Mouse (Mus musculus) gastrocnemius, postnatal 36 days (tissue): ENCODE results near the gene Rnf114. TPM values are rescaled to one million over a fixed set of nuclear protein-coding genes. Genes with fewer than 3 reads are reported as not detected.

ENCODE experiments used
- DNase-seq, 2 experiments: peaks; one replicate each; pipeline ENCODE4 v3.0.0; 2022
- intact Hi-C: fragments of 180-260 bp; cut with DNase I; formaldehyde crosslinking; loops from one replicate; pipeline ENCODE4 v1.15.1; 2025
- total RNA-seq, 2 experiments: library from RNA; stranded (reverse); gene quantifications; 2 replicates each; pipeline ENCODE4 v1.2.3; 2021

Rnf114 gene
- total RNA-seq, 2 experiments from 2014 or later, result 31.8 to 32.2 TPM

DNA sequence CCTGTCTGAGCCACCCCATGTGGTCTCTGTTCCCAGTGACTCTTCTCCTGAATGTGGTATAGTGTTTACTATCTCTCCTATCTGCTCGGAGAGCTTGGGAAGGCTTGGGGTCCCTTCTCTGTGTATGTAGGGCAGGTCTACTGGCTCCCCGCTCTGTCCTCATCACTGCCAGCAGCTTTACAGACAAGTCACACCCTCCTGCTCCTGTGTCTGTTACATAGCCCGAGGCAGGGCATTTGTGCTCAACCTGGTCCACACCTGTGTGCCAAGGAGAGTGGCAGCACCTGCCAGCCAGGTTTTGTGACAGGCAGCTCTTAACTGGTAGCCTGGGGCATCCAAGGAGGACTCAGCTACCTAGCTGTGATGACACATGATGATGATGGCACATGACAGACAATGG is 21.8 kb upstream of the Rnf114 start:
- intact Hi-C loops, result no loop called here
- no peak for DNase-seq

DNA sequence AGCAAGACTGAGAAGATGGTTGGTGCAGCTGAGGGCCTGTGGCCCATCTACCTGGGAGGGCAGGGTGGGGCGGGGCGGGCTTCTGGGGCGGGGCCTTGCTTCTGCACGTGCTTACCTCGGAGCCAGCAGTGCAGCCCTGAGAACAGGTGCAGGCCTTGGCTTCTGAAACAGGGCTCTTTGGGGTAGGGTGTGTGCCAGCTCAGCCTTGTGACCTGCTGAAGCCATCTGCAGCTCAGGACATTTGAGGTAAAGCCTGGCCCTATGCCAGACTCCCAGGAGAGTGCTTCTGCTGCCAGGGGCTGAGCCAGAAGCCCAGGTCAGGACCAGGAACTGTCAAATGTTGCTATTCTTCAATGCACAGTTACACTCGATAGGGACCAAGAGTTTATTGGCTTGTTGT is 20.9 kb upstream of the Rnf114 start:
- DNase-seq, result no peak
- intact Hi-C loops, result no loop called here

DNA sequence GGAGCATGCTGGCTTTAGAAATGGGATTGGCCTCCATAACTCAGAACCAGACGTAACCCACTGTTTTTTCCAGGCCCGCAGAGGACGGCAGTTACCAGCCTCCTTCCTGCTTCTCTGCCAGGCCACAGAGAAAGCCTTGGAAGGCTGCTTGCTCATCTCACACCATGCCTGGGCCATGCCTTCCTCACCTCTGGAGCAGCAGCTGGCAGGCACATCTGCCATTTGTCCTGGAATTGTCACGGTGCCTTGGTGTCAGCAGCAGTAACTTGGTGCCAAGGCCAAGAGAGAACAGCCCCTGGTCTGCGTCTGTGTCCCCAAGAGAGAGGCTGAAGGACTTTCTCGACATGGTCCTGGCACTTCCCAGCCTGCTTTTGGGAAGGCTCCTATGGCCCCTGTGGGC is 18.2 kb upstream of the Rnf114 start:
- intact Hi-C loops, result no loop called here
- DNase-seq, result no peak

DNA sequence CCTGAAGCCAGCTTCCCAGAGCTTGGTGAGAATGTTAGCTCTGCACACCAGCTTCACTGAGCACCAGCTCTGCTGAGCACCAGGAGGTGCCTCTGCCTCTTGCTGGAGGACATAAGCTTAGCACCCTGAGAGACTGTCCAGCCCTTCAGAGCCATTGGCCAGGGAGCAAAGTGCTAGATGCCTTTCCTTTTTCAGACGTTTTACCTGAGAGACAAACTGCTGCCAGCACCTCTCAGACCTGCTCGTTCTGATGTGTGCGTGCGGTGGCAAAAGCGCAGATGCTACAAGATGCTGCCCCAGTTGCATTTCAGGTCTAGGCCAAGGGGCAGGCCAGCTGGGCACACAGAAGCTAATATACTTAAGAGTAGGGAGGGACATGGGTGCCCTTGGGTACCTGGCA is 16.8 kb upstream of the Rnf114 start:
- DNase-seq, result no peak
- intact Hi-C loops, result no loop called here

DNA sequence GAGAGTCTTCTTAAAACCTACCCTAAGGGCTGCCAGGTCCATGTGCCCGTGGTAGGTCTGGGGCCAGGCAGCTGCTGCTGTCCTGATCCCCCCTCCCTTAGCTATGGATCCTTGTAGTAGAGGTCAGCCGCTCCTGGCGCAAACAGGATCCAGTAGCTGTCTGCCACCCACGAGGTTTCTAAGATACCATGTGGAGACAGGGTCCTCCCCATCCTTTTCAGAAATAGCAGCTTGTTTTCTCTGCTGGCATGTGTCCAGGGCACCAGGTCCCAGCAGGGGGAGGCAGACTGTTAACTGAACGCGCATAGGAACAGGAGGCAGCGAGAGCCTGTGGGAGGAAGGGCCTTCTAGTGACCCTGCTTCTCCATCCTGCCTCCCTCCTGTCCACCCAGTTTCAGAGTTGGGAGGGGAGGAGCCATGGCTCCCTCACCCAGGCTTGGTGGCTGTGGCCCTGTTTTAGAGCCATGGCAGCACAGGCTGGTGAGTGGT is 16.2 kb upstream of the Rnf114 start:
- peak in 1 of 2 experiments; percentile 34 for DNase-seq
- intact Hi-C loops, result no loop called here

DNA sequence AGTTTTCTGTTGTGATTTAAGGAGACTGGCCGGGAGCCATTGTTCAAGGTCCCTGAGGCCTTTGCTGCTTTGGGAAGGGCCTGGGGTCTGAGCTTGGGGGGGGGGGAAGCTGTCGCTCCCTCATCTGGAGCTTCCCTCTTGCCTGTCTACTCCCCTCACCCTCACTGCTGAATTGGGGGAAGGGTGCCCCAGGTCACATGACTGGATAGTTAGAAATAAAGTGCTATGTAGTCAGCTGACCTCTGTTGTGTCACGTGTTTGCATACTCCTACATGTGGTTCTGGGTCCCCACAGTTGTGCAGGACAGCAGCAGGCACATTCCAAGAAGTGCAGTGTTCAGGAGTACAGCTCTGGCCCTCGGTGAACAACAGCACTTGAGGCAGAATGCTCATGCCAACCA is 15.7 kb upstream of the Rnf114 start:
- intact Hi-C loops, result no loop called here
- no peak for DNase-seq

DNA sequence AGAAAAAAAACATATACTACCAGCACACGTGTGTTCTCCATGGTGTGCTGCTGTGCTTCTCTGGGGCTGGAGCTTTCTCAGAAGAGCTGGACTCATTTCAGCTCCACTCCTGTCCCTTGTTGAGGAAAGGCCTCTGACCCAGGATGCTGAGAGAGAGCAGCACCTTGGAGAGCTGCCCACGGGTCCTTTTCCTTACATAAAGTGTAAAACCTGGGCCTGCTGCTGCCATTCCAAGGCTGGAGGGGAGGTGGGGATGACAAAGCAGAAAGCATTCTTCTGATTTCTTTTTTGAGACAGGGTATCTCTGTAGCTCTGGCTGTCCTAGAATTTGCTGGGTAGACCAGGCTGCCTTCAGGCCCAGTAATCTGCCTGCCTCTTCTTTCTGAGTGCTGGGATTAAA is 14.3 kb upstream of the Rnf114 start:
- intact Hi-C loops, result no loop called here

DNA sequence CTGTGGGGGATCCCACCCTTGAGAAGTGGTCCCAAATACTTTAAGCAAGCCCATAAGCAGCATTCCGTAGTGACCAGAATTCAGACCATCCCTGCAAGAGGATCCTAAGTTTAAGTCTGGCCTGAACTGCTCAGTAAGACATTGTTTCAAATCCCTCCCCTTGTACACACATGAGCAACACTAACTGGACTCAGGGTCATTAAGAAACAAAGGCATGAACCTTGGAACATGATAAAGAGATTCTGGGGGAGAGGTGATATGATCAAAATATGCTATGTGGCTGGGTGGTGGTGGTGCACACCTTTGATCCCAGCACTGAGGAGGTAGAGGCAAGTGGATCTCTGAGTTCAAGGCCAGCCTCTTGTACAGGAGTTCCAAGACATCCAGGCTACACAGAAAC is 12.9 kb upstream of the Rnf114 start:
- intact Hi-C loops, result no loop called here
- no peak for DNase-seq

More for the DNA sequence above, 14.3 kb upstream of the Rnf114 start:
- DNase-seq, result no peak

DNA sequence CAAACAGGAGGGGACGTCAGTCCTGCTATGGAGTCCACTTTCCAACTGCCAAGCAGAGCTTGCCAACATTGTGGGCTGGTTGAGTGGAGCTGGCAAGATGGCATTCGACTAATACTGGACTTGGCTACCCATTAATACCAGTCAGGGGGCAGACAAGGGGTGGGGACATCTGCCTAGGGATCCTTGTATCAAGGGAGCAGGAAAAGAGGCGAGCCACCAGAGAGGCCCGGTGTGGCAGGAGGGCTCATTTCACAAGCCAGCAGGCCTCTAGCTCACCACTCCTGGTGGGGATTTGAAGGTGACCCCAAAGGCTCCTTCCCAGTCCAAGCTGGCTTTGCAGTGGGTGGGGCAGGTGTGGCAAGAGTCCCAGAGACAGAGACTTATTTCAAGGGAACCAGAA is 9.8 kb upstream of the Rnf114 start:
- intact Hi-C loops, result no loop called here
- no peak for DNase-seq

DNA sequence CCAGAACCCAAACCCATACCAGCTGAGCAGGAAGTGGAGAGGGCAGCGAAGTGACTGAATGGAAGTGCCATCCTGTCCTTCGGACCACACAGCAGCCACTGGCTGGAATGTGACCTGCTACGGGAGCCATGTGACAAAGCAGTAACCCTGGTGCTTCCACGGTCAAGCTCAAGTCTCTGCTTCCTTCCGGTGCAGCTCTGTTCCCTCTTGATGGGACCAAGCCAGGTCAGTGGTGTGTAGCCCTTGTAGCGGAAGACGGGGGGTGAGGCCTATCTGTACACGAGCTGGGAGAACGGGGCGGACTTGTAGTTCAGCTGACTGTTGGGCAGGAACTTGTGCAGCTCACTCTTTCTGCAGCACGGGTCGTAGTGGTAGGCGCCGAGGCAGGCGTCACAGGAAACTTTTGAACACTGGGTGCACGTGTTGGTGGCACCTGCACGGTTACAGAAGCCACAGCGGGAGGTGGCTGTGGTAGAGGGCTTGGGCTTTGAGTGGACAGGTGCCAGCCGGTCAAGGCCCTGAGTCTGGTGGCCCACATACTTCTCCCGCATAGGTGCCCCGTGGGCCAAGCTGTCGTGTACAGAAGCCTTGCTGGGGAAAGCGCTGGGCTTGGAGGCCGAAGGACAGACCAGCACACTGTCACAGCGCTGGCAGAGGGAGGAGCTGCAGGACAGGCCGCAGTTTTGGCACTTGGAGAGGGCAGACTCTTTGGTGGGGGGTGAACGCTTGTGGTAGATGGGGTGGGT is 9.2 kb upstream of the Rnf114 start:
- DNase-seq, result no peak

DNA sequence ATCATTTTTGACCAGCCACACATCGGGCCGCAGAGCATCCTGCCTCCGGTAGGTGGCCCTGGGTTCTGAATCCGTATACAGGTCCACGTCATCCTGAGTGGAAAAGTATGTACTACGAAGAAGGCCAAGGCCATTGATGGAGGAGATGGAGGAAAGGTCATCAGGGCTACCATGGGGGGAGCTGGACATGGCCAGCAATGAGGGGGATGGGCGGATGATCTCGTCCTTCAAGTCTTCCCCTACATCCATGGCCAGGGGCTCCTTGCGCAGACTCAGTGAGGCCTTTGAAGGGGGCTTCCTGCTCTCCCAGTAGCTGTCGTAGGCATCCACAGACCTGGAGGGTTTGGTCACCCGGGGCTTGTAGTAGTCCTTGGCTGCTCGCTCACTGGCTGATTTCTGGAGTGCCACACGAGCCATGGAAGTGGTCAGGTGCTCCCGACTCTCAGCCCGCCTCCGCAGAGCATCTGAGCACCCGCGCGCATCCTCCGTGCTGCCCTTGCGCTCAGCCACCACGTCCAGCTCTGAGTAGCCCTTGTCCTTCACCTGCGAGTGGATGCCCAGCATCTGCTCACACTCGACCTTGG is 8.5 kb upstream of the Rnf114 start:
- intact Hi-C loops, result no loop called here
- DNase-seq, result no peak

More for the DNA sequence above, 9.2 kb upstream of the Rnf114 start:
- intact Hi-C loops, result no loop called here

DNA sequence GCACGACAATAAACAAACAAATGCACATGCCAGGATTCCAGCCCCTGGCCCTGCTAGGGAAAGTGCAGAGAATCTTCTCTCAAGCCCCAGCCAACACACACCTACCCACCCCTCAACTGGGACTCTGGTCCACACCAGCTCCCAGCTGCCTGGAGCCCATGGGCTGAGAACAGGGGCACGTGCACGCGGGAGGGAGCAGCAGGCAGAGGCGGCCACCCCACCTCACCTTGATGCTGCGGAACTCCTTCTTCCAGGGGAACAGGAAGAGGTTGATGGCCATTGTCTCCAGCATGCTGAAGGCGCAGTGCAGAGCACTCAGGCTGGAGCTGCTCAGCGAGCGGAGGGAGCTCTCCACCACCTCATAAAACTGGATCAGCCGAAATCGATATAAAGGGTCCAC is 7.5 kb upstream of the Rnf114 start:
- intact Hi-C loops, result no loop called here
- no peak for DNase-seq

DNA sequence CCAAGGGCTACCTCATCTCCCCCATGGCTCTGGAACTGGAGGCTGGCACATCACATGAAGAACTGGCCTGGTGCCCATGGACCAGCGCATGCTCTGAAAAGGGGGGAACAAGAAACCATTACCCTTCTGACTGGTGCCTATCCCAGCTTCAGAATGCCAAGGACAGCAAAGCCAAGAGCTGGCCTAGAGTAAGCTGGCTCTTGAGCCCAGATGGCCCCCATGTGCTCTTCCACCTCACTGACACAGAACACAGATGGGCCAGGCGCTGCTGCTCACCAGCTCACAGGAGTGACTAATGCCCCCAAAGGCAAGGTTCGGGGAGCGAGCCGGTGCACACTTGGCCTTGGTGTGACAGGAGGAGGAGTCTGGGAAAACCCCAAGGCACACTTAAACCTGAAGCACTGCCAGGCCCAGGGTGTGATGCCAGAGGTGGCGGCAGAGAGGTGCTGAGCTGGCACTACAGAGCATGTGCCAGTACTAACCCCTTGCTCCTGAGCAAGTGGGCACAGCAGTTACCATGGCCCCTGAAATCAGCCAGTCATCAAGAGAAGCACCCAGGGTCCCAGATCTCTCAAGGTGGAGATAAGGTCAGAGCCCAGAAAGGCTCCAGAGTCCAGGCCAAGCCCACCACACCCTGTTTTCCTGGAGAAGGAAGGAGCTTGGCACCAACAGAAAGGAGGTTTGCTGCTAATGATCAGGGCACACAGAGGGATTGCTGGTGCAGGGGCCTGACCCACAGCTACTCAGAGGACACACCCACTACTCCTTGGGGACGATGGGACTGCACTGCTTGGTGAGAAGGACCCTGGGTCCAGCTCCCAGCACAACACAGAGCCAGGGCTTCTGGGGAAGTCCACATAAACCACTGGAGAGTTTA is 6.7 kb upstream of the Rnf114 start:
- intact Hi-C loops, result no loop called here
- peak; percentile 51 to 68 for DNase-seq

DNA sequence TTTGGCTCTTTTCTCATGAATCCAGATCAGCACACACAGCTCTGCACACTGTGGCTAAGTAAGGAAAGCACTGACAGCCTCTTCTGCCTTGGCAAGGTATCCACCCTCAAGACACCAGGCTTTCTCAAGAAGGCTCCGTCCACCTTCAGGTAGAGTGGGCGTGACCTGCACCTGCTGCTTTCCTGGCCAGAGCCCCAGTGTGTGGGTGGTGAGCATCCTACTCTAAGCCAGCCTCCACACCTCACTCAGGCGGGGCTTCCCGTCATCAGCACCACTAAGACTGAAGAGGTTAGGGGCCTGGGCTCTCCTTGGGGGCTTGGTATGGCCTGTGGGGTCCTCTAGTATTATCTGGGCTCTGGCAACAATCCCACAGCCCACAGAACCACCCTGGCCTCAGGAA is 5.9 kb upstream of the Rnf114 start:
- intact Hi-C loops, result no loop called here
- no peak for DNase-seq

DNA sequence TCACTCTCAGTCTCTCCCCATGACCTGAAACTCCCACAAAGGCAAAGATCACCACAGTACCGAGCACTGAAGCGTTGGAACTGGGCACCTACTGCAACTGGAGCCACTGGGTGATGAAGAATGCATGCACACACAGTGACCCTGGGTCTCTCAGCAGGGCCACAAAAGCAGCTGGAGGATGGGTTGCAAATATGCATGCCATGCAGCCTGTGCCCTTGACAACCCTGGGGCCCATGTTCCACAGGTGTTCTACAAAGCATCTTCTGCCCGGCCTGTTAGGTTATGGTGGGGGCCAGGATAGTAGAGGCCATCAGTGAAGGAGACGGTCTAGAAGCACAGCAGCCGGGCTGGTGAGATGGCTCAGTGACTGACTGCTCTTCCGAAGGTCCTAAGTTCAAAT is 4.9 kb upstream of the Rnf114 start:
- no peak for DNase-seq
- intact Hi-C loops, result no loop called here

DNA sequence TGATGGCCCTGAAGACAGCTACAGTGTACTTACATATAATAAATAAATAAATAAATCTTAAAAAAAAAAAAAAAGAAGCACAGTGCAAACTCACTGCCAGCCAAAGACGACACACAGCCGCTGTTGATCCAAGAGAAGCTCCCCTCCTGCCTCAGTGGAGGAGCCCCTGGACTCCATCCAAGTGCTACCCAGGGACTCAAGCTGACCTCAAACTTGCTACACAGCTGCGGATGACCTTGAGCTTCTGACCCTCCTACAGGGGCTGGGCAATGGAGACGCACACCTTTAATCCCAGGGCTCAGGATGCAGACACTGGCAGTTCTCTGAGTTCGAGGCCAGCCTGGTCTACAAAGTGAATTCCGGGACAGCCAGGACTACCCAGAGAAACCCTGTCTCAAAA is 4.5 kb upstream of the Rnf114 start:
- intact Hi-C loops, result no loop called here
- DNase-seq, result no peak

DNA sequence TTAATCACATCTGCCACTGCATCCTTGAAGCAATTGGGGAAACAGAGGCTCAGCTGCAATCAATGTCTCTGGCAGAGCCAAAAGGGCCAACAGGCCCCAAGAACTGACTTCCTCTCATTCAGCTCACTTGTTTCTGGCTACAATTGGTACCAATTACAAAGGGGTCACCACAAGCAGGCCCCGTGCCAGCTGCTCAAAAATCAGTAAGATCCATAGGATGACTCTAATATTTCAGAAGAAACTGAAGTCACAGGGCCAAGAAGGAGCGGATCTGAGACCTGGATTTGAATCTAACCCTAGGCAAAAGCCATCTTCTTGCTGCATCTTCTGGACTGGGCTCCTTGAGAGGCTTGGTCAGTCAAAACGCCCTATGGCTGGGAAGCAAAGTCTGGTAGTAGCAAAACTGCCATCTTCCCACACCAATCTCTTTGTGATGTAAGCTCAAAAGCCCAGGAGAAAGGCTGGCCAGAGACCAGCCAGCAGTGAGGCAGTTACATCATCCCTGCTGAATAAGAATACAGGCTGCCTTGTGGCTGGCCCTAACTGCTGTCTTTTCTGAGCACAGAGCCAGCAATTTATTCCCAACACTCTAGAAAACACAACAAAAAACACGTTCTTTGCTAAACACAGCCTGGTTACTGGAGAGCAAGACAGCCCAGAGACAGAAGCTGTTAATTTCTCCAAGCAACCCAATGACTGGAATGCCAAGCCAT is 1.5 kb upstream of the Rnf114 start:
- no peak for DNase-seq
- intact Hi-C loops, result no loop called here

DNA sequence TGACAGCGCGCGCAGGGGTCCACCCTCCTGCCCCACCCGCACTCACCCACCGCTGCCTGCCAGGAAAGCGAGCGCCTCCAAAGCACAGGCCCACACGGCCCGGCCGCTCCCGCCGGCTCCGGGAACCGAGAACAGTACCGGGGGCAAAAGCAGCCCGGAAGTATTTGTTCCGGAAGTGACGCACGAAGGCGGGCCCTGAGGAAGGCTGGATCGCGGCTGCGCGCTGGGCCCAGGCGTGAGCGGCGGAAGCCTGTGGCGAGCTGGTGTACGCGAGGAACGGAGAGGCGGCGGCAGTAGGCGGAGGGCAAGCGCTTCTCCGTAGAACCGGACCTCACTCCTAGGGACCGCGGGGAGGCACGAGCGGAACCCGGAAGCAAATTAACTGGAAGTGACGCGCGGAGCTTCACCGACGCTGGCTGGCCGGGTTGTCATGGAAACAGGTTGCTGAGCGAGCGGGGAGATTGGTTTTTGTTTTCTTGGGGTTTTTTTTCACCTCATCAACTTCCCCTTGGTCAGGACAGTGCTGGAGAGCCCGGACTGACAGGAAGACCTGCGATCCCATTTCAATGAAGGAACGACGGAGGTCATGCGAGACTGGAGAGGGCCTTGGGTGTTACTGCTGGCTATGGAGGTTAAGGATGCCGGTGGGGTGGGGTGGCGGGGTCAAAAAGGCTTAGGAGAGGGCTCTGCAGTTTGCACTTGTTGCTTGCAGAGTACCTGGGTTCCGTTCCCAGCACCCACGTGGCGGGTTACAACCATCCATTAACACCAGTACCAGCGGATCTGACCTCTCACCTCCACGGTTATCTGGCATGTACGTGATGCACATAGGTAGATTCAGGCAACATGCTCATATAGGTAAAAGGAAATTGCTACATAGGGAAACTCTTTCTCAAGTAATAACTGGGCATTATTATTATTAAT is 530 bp downstream of the Rnf114 start, which contains the start of gene Spata2:
Gene Spata2 (minus strand): TSS at position 175 of the 924 bp plus-strand sequence.
- intact Hi-C loops, result no loop called here
- DNase-seq, result peak; percentile 89 to 93

DNA sequence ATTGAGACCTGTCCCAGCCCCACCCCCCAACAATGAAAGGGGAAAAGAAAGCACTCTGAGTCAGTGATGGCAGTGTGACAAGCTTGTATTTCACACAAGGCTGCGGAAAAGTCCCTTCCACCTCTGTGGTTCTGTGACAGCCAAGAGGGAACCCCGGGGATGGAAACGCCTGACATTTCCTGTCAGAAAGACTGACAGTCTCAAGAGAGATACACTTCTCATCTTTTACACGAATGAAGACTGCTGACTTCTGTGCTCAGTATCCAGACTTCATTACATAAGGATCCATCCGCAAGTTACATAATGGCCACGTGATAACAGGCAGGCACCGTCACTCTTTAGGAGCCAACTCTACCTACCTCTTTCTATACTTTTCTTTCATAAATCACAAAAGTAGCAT is 4.0 kb downstream of the Rnf114 start:
- no peak for DNase-seq
- intact Hi-C loops, result no loop called here

DNA sequence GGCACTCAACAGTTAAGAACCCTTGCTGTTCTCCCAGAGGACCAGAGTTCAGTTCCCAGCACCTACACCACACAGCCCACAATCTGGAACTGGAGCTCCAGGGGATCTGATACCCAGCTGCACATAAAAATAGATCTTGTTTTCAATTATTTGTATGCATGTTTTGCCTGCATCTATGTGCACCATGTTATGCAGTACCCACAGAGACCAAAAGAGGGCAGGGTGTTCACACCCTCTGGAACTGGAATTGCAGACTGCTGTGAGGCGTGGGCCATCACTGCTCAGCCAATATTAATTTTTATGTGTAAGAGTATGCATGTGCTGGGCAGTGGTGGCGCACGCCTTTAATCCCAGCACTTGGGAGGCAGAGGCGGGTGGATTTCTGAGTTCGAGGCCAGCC is 4.8 kb downstream of the Rnf114 start:
- intact Hi-C loops, result no loop called here
- DNase-seq, result no peak
